Mouse (Mus musculus) adrenal gland, adult 18-20 months (tissue): ENCODE data around the gene Cdr2l. TPM values are rescaled to one million over a fixed set of nuclear protein-coding genes. Genes with fewer than 3 reads are reported as not detected.
A peak's percentile ranks its signal among the peaks of the same experiment; 100 is the strongest.
"Not testable (repeated sequence)": the region's sequence is repeated elsewhere in the genome, so short reads cannot be mapped to it uniquely, and the experiment has no call there.

Experiments used
- DNase-seq, 2 experiments: peaks; one replicate each; pipeline ENCODE4 v3.0.0; 2021 to 2022; ENCODE audit warnings: low spot score in 2 of 2
- total RNA-seq, 2 experiments: library from RNA; stranded (reverse); gene quantifications; 1 replicate in 1 of 2; 2 replicates in 1 of 2; pipeline ENCODE4 v1.2.3; 2021

Gene Cdr2l
- total RNA-seq, 2 experiments from 2014 or later, result 159 to 181 TPM

GRCm38 (mm10) chr11:115370368-115370767 is 11.3 kb upstream of the Cdr2l start:
- no peak for DNase-seq

- no peak for DNase-seq
These were observed 10.4 kb upstream of the Cdr2l start for GRCm38 (mm10) chr11:115371354-115371753.

- DNase-seq, result no peak
These were observed 9.7 kb upstream of the Cdr2l start for GRCm38 (mm10) chr11:115372015-115372414.

- no peak for DNase-seq
These were observed 9.0 kb upstream of the Cdr2l start for GRCm38 (mm10) chr11:115372737-115373136.

GRCm38 (mm10) chr11:115373805-115374694 is 7.7 kb upstream of the Cdr2l start:
- DNase-seq, result peak; percentile 63 to 68

- peak in 1 of 2 experiments; percentile 62 for DNase-seq
These were observed 6.9 kb upstream of the Cdr2l start for GRCm38 (mm10) chr11:115374695-115375425.

GRCm38 (mm10) chr11:115376722-115377121 is 5.0 kb upstream of the Cdr2l start:
- DNase-seq, result no peak

GRCm38 (mm10) chr11:115377254-115377653 is 4.5 kb upstream of the Cdr2l start:
- no peak for DNase-seq

- DNase-seq, result no peak
These were observed 3.9 kb upstream of the Cdr2l start for GRCm38 (mm10) chr11:115377854-115378253.

- DNase-seq, result no peak
These were observed 440 bp upstream of the Cdr2l start for GRCm38 (mm10) chr11:115381276-115381675.

GRCm38 (mm10) chr11:115382891-115383290 is 1.2 kb downstream of the Cdr2l start:
- DNase-seq, result peak; percentile 50 to 58

- DNase-seq, result peak; percentile 33 to 44
These were observed 2.2 kb downstream of the Cdr2l start for GRCm38 (mm10) chr11:115383701-115384474.

- DNase-seq, result peak; percentile 45 to 56
These were observed 2.9 kb downstream of the Cdr2l start for GRCm38 (mm10) chr11:115384587-115384986.

GRCm38 (mm10) chr11:115386859-115387258 is 5.1 kb downstream of the Cdr2l start:
- not testable (repeated sequence) for DNase-seq

GRCm38 (mm10) chr11:115391358-115391757 is 9.6 kb downstream of the Cdr2l start:
- DNase-seq, result no peak

GRCm38 (mm10) chr11:115393721-115394325 is 12.1 kb downstream of the Cdr2l start:
- DNase-seq, result no peak

GRCm38 (mm10) chr11:115398085-115398484 is 16.4 kb downstream of the Cdr2l start:
- no peak for DNase-seq

GRCm38 (mm10) chr11:115400126-115400525 is 18.4 kb downstream of the Cdr2l start:
- DNase-seq, result no peak

- no peak for DNase-seq
These were observed 19.1 kb downstream of the Cdr2l start for GRCm38 (mm10) chr11:115400630-115401391.
